Mouse (Mus musculus): ENCODE data around the gene 9230102O04Rik. TPM values are rescaled to one million over a fixed set of nuclear protein-coding genes. Genes with fewer than 3 reads are reported as not detected.

9230102O04Rik gene
- polyA plus RNA-seq, 1 experiment from 2014 or later: not detected

GRCm38 (mm10) chr2:9894836-9895593 lies 5.7 kb upstream of the 9230102O04Rik start:
- no peak overlapping the region for H3K4me3 ChIP-seq (replicated peaks)
- ATAC-seq: no peak

GRCm38 (mm10) chr2:9893272-9893953 lies 4.1 kb upstream of the 9230102O04Rik start:
- no peak overlapping the region for H3K9ac ChIP-seq
- no peak for ATAC-seq
- no peaks in the 10 kb centered on the region for H3K36me3 ChIP-seq
- H3K27ac ChIP-seq: no peak overlapping the region
- peaks cover 6% of the 10 kb centered on the region for H3K4me1 ChIP-seq (replicated peaks)
- H3K9me3 ChIP-seq: no peaks in the 10 kb centered on the region
- H3K4me3 ChIP-seq (replicated peaks): no peak overlapping the region
- no peak overlapping the region for H3K4me2 ChIP-seq (replicated peaks)
- 2% methylated on average over 6 of the region's 6 CpGs for WGBS
- peaks cover 89% of the 10 kb centered on the region for H3K27me3 ChIP-seq (replicated peaks)

More at GRCm38 (mm10) chr2:9894836-9895593, 5.7 kb upstream of the 9230102O04Rik start:
- 2% methylated on average over 19 of the region's 19 CpGs for WGBS
- Histone ChIP-seq H3K27me3 (replicated peaks) (peaks cover 91% of the 10 kb centered on the region), H3K9ac (no peak overlapping the region), H3K4me2 (replicated peaks) (no peak overlapping the region), H3K9me3 (no peaks in the 10 kb centered on the region), H3K36me3 (no peaks in the 10 kb centered on the region), H3K27ac (no peak overlapping the region), H3K4me1 (replicated peaks) (no peaks in the 10 kb centered on the region)

- WGBS: 4% methylated on average over 7 of the region's 7 CpGs
- H3K36me3 ChIP-seq: no peaks in the 10 kb centered on the region
- H3K27me3 ChIP-seq (replicated peaks): peaks cover 87% of the 10 kb centered on the region
- H3K4me1 ChIP-seq (replicated peaks): peaks cover 6% of the 10 kb centered on the region
- H3K4me3 ChIP-seq (replicated peaks): no peak overlapping the region
- no peak for ATAC-seq
- H3K27ac ChIP-seq: no peak overlapping the region
- H3K4me2 ChIP-seq (replicated peaks): no peak overlapping the region
- H3K9me3 ChIP-seq: no peaks in the 10 kb centered on the region
- no peak overlapping the region for H3K9ac ChIP-seq
Measured at GRCm38 (mm10) chr2:9892541-9892940, 3.2 kb upstream of the 9230102O04Rik start.

GRCm38 (mm10) chr2:9890906-9891305 lies 1.6 kb upstream of the 9230102O04Rik start:
- Histone ChIP-seq H3K9me3 (no peaks in the 10 kb centered on the region), H3K4me3 (replicated peaks) (no peak overlapping the region), H3K27ac (no peak overlapping the region), H3K4me2 (replicated peaks) (no peak overlapping the region), H3K36me3 (no peaks in the 10 kb centered on the region), H3K4me1 (replicated peaks) (peaks cover 6% of the 10 kb centered on the region), H3K27me3 (replicated peaks) (peaks cover 87% of the 10 kb centered on the region), H3K9ac (no peak overlapping the region)
- WGBS: 2% methylated on average over 5 of the region's 5 CpGs
- no peak for ATAC-seq

DNA sequence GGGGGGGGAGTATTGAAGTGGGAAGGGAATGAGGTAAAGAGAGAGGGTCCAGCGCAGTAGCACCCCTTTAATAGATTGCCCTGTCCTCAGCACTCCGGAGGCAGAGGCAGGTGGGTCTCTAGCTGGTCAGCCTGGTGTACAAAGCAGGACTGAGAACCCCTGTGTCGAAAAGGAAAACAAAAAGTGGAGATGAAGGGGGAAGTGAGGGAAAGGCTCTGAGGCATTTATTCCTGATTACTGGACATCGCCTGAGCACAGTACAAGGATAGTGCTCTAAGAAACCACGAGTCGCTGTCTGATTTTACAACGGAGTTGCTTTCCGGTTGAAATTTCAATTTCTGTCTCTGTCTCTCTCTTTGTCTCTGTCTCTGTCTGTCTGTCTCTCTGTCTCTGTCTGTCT lies 911 bp upstream of the 9230102O04Rik start:
- Histone ChIP-seq H3K9ac (no peak overlapping the region), H3K27me3 (replicated peaks) (peaks cover 87% of the 10 kb centered on the region), H3K4me1 (replicated peaks) (peaks cover 6% of the 10 kb centered on the region), H3K4me3 (replicated peaks) (no peak overlapping the region; the same call in 1 of the 2 replicates), H3K27ac (no peak overlapping the region), H3K4me2 (replicated peaks) (no peak overlapping the region), H3K9me3 (no peaks in the 10 kb centered on the region), H3K36me3 (no peaks in the 10 kb centered on the region)
- 7% methylated on average over 8 of the region's 8 CpGs for WGBS
- no peak for ATAC-seq

GRCm38 (mm10) chr2:9889651-9890183 lies 377 bp upstream of the 9230102O04Rik start, which contains the start of gene Gata3:
Gene Gata3 (minus strand): TSS chr2:9890034.
- Histone ChIP-seq H3K9me3 (no peaks in the 10 kb centered on the region), H3K4me1 (replicated peaks) (peaks cover 6% of the 10 kb centered on the region), H3K27me3 (replicated peaks) (peaks cover 87% of the 10 kb centered on the region), H3K9ac (no peak within 1 kb of the TSS), H3K4me2 (replicated peaks) (peak within 1 kb of the TSS; percentile 48), H3K27ac (no peak within 1 kb of the TSS), H3K36me3 (no peaks in the 10 kb centered on the region), H3K4me3 (replicated peaks) (peak within 1 kb of the TSS; percentile 24; the same call in 1 of the 2 replicates)
- peak; percentile 66; the same call in 1 of the 2 replicates for ATAC-seq
- WGBS: under 1% methylated on average over 23 of the region's 23 CpGs

GRCm38 (mm10) chr2:9887636-9888035 lies 1.7 kb downstream of the 9230102O04Rik start:
- ATAC-seq: no peak
- H3K4me1 ChIP-seq (replicated peaks): peaks cover 13% of the 10 kb centered on the region
- WGBS: 0% methylated on average over 7 of the region's 7 CpGs
- H3K9ac ChIP-seq: no peak overlapping the region
- no peaks in the 10 kb centered on the region for H3K36me3 ChIP-seq
- H3K27me3 ChIP-seq (replicated peaks): peaks cover 86% of the 10 kb centered on the region
- no peaks in the 10 kb centered on the region for H3K9me3 ChIP-seq
- H3K4me3 ChIP-seq (replicated peaks): no peak overlapping the region
- no peak overlapping the region for H3K27ac ChIP-seq
- H3K4me2 ChIP-seq (replicated peaks): no peak overlapping the region

- Histone ChIP-seq H3K9ac (no peak overlapping the region), H3K4me2 (replicated peaks) (no peak overlapping the region), H3K4me1 (replicated peaks) (peaks cover 19% of the 10 kb centered on the region), H3K36me3 (no peaks in the 10 kb centered on the region), H3K27me3 (replicated peaks) (peaks cover 86% of the 10 kb centered on the region), H3K4me3 (replicated peaks) (no peak overlapping the region), H3K27ac (no peak overlapping the region), H3K9me3 (no peaks in the 10 kb centered on the region)
- no peak for ATAC-seq
- 4% methylated on average over 7 of the region's 7 CpGs for WGBS
Measured at GRCm38 (mm10) chr2:9886921-9887610, 2.3 kb downstream of the 9230102O04Rik start.

- Histone ChIP-seq H3K9me3 (no peaks in the 10 kb centered on the region), H3K36me3 (no peaks in the 10 kb centered on the region), H3K9ac (no peak overlapping the region), H3K27me3 (replicated peaks) (peaks cover 90% of the 10 kb centered on the region), H3K4me3 (replicated peaks) (no peak overlapping the region), H3K27ac (no peak overlapping the region), H3K4me1 (replicated peaks) (peaks cover 26% of the 10 kb centered on the region), H3K4me2 (replicated peaks) (no peak overlapping the region)
- WGBS: 20% methylated on average over 3 of the region's 3 CpGs
- no peak for ATAC-seq
Measured at GRCm38 (mm10) chr2:9886031-9886430, 3.3 kb downstream of the 9230102O04Rik start.

GRCm38 (mm10) chr2:9885217-9885770 lies 4.0 kb downstream of the 9230102O04Rik start:
- Histone ChIP-seq H3K4me3 (replicated peaks) (no peak overlapping the region), H3K4me1 (replicated peaks) (peaks cover 29% of the 10 kb centered on the region), H3K27me3 (replicated peaks) (peaks cover 90% of the 10 kb centered on the region), H3K4me2 (replicated peaks) (no peak overlapping the region), H3K27ac (no peak overlapping the region), H3K36me3 (no peaks in the 10 kb centered on the region), H3K9ac (no peak overlapping the region), H3K9me3 (no peaks in the 10 kb centered on the region)
- ATAC-seq: no peak
- WGBS: 5% methylated on average over 14 of the region's 14 CpGs

- Histone ChIP-seq H3K4me2 (replicated peaks) (peak overlapping the region; percentile 19; the same call in 1 of the 2 replicates), H3K27ac (no peak overlapping the region)
- 4% methylated on average over 15 of the region's 15 CpGs for WGBS
Measured at GRCm38 (mm10) chr2:9884533-9885216, 4.7 kb downstream of the 9230102O04Rik start.

More at GRCm38 (mm10) chr2:9884533-9885216, 4.7 kb downstream of the 9230102O04Rik start:
- no peaks in the 10 kb centered on the region for H3K9me3 ChIP-seq
- H3K9ac ChIP-seq: no peak overlapping the region
- no peaks in the 10 kb centered on the region for H3K36me3 ChIP-seq
- no peak overlapping the region for H3K4me3 ChIP-seq (replicated peaks)
- peaks cover 88% of the 10 kb centered on the region for H3K27me3 ChIP-seq (replicated peaks)
- no peak for ATAC-seq
- peaks cover 31% of the 10 kb centered on the region for H3K4me1 ChIP-seq (replicated peaks)
